Mouse (Mus musculus): Measurements from ENCODE around the gene Myo16. TPM values are rescaled to one million over a fixed set of nuclear protein-coding genes. Genes with fewer than 3 reads are reported as not detected.

Myo16 gene
- polyA plus RNA-seq, 1 experiment: 0.02 TPM

GRCm38 (mm10) chr8:10644481-10644880, 490.8 kb downstream of the Myo16 start:
- Histone ChIP-seq H3K79me3 (ENCODE audit: low read depth) (no peaks in the 10 kb centered on the region), H3ac (ENCODE audit: control insufficient read depth, insufficient read length, low read depth) (no peak overlapping the region), H3K36me3 (ENCODE audit: control insufficient read depth, insufficient read depth) (no peaks in the 10 kb centered on the region), H3K4me3 (ENCODE audit: insufficient read depth, poor library complexity, severe bottlenecking) (no peak overlapping the region), H3K27me3 (ENCODE audit: control insufficient read depth, insufficient read depth, insufficient read length) (no peaks in the 10 kb centered on the region), H3K79me2 (ENCODE audit: control insufficient read depth, insufficient read depth) (no peaks in the 10 kb centered on the region)
- TF ChIP-seq USF1 (IDR thresholded peaks at IDR 0.05; ENCODE audit: low read depth) (no peak), CTCF (IDR thresholded peaks at IDR 0.05; ENCODE audit: control insufficient read depth, insufficient read depth, insufficient read length) (no peak), MAX (IDR thresholded peaks at IDR 0.05) (no peak), MYOD1 (IDR thresholded peaks at IDR 0.05; ENCODE audit: control insufficient read depth, insufficient read length, low read depth) (no peak), MYOG (IDR thresholded peaks at IDR 0.05; ENCODE audit: control insufficient read depth, extremely low read depth, insufficient read length) (no peak), FOSL1 (IDR thresholded peaks at IDR 0.05; ENCODE audit: insufficient read depth, low read length, poor library complexity, severe bottlenecking) (no peak), CEBPB (IDR thresholded peaks at IDR 0.05; ENCODE audit: low read depth) (no peak)

GRCm38 (mm10) chr8:10645740-10646139, 492.0 kb downstream of the Myo16 start:
- H3K27me3 ChIP-seq (ENCODE audit: control insufficient read depth, insufficient read depth, insufficient read length): no peaks in the 10 kb centered on the region
- H3K79me3 ChIP-seq (ENCODE audit: low read depth): no peaks in the 10 kb centered on the region
- no peak overlapping the region for H3K4me3 ChIP-seq (ENCODE audit: insufficient read depth, poor library complexity, severe bottlenecking)
- no peaks in the 10 kb centered on the region for H3K79me2 ChIP-seq (ENCODE audit: control insufficient read depth, insufficient read depth)
- no peaks in the 10 kb centered on the region for H3K36me3 ChIP-seq (ENCODE audit: control insufficient read depth, insufficient read depth)
- H3ac ChIP-seq (ENCODE audit: control insufficient read depth, insufficient read length, low read depth): peak overlapping the region; percentile 3
- no peak for TF ChIP-seq CTCF (IDR thresholded peaks at IDR 0.05; ENCODE audit: control insufficient read depth, insufficient read depth, insufficient read length)
- TF ChIP-seq CEBPB (IDR thresholded peaks at IDR 0.05; ENCODE audit: low read depth): no peak
- TF ChIP-seq MAX (IDR thresholded peaks at IDR 0.05): no peak
- no peak for TF ChIP-seq MYOG (IDR thresholded peaks at IDR 0.05; ENCODE audit: control insufficient read depth, extremely low read depth, insufficient read length)
- TF ChIP-seq MYOD1 (IDR thresholded peaks at IDR 0.05; ENCODE audit: control insufficient read depth, insufficient read length, low read depth): no peak
- TF ChIP-seq FOSL1 (IDR thresholded peaks at IDR 0.05; ENCODE audit: insufficient read depth, low read length, poor library complexity, severe bottlenecking): no peak
- no peak for TF ChIP-seq USF1 (IDR thresholded peaks at IDR 0.05; ENCODE audit: low read depth)

GRCm38 (mm10) chr8:10646485-10646884, 492.8 kb downstream of the Myo16 start:
- no peaks in the 10 kb centered on the region for H3K79me2 ChIP-seq (ENCODE audit: control insufficient read depth, insufficient read depth)
- no peaks in the 10 kb centered on the region for H3K27me3 ChIP-seq (ENCODE audit: control insufficient read depth, insufficient read depth, insufficient read length)
- TF ChIP-seq FOSL1 (IDR thresholded peaks at IDR 0.05; ENCODE audit: insufficient read depth, low read length, poor library complexity, severe bottlenecking) (peak; percentile 80), MYOG (IDR thresholded peaks at IDR 0.05; ENCODE audit: control insufficient read depth, extremely low read depth, insufficient read length) (no peak), CTCF (IDR thresholded peaks at IDR 0.05; ENCODE audit: control insufficient read depth, insufficient read depth, insufficient read length) (no peak), USF1 (IDR thresholded peaks at IDR 0.05; ENCODE audit: low read depth) (peak; percentile 83), CEBPB (IDR thresholded peaks at IDR 0.05; ENCODE audit: low read depth) (no peak), MYOD1 (IDR thresholded peaks at IDR 0.05; ENCODE audit: control insufficient read depth, insufficient read length, low read depth) (peak; percentile 18), MAX (IDR thresholded peaks at IDR 0.05) (peak; percentile 98)
- no peak overlapping the region for H3K4me3 ChIP-seq (ENCODE audit: insufficient read depth, poor library complexity, severe bottlenecking)
- no peaks in the 10 kb centered on the region for H3K79me3 ChIP-seq (ENCODE audit: low read depth)
- H3ac ChIP-seq (ENCODE audit: control insufficient read depth, insufficient read length, low read depth): no peak overlapping the region
- H3K36me3 ChIP-seq (ENCODE audit: control insufficient read depth, insufficient read depth): no peaks in the 10 kb centered on the region

GRCm38 (mm10) chr8:10651546-10652315, 498.0 kb downstream of the Myo16 start:
- Histone ChIP-seq H3K36me3 (ENCODE audit: control insufficient read depth, insufficient read depth) (no peaks in the 10 kb centered on the region), H3K79me2 (ENCODE audit: control insufficient read depth, insufficient read depth) (no peaks in the 10 kb centered on the region), H3K27me3 (ENCODE audit: control insufficient read depth, insufficient read depth, insufficient read length) (no peaks in the 10 kb centered on the region), H3K4me3 (ENCODE audit: insufficient read depth, poor library complexity, severe bottlenecking) (no peak overlapping the region), H3ac (ENCODE audit: control insufficient read depth, insufficient read length, low read depth) (no peak overlapping the region), H3K79me3 (ENCODE audit: low read depth) (no peaks in the 10 kb centered on the region)
- TF ChIP-seq MYOG (IDR thresholded peaks at IDR 0.05; ENCODE audit: control insufficient read depth, extremely low read depth, insufficient read length) (no peak), MYOD1 (IDR thresholded peaks at IDR 0.05; ENCODE audit: control insufficient read depth, insufficient read length, low read depth) (no peak), CTCF (IDR thresholded peaks at IDR 0.05; ENCODE audit: control insufficient read depth, insufficient read depth, insufficient read length) (no peak), CEBPB (IDR thresholded peaks at IDR 0.05; ENCODE audit: low read depth) (no peak), MAX (IDR thresholded peaks at IDR 0.05) (no peak), FOSL1 (IDR thresholded peaks at IDR 0.05; ENCODE audit: insufficient read depth, low read length, poor library complexity, severe bottlenecking) (no peak)

GRCm38 (mm10) chr8:10653282-10653681, 499.6 kb downstream of the Myo16 start:
- no peak overlapping the region for H3ac ChIP-seq (ENCODE audit: control insufficient read depth, insufficient read length, low read depth)
- no peaks in the 10 kb centered on the region for H3K27me3 ChIP-seq (ENCODE audit: control insufficient read depth, insufficient read depth, insufficient read length)
- TF ChIP-seq CEBPB (IDR thresholded peaks at IDR 0.05; ENCODE audit: low read depth) (peak; percentile 2), FOSL1 (IDR thresholded peaks at IDR 0.05; ENCODE audit: insufficient read depth, low read length, poor library complexity, severe bottlenecking) (no peak), CTCF (IDR thresholded peaks at IDR 0.05; ENCODE audit: control insufficient read depth, insufficient read depth, insufficient read length) (no peak), MYOD1 (IDR thresholded peaks at IDR 0.05; ENCODE audit: control insufficient read depth, insufficient read length, low read depth) (no peak), MAX (IDR thresholded peaks at IDR 0.05) (no peak), USF1 (IDR thresholded peaks at IDR 0.05; ENCODE audit: low read depth) (no peak)
- no peak overlapping the region for H3K4me3 ChIP-seq (ENCODE audit: insufficient read depth, poor library complexity, severe bottlenecking)
- no peaks in the 10 kb centered on the region for H3K79me2 ChIP-seq (ENCODE audit: control insufficient read depth, insufficient read depth)
- H3K36me3 ChIP-seq (ENCODE audit: control insufficient read depth, insufficient read depth): no peaks in the 10 kb centered on the region
- no peaks in the 10 kb centered on the region for H3K79me3 ChIP-seq (ENCODE audit: low read depth)

Data from C2C12 (cell line).